Mouse (Mus musculus): ENCODE measurements around the gene Olfr1126. TPM values are rescaled to one million over a fixed set of nuclear protein-coding genes. Genes with fewer than 3 reads are reported as not detected.

The Olfr1126 gene
- polyA plus RNA-seq, 1 experiment from 2014 or later = not detected

- 89% methylated on average over 6 of the region's 6 CpGs for WGBS
Measured at GRCm38 (mm10) chr2:87506265-87506664, 52.5 kb downstream of the Olfr1126 start, which contains the start of gene Pramel6. Gene Pramel6, plus strand, starts transcription at chr2:87506565.

More at GRCm38 (mm10) chr2:87506265-87506664, 52.5 kb downstream of the Olfr1126 start, which contains the start of gene Pramel6:
- Histone ChIP-seq H3K9me3 (ENCODE audit: control insufficient read depth, low read length) (no peaks in the 10 kb centered on the region), H3K9ac (replicated peaks; ENCODE audit: low read depth, low read length) (no peak within 1 kb of the TSS), H3K4me2 (ENCODE audit: low read depth, low read length) (no peak within 1 kb of the TSS), H3K4me3 (ENCODE audit: low read depth, low read length) (no peak within 1 kb of the TSS), H3K4me1 (ENCODE audit: control insufficient read depth, insufficient read depth, low read length) (no peaks in the 10 kb centered on the region), H3K27me3 (ENCODE audit: control insufficient read depth, insufficient read depth, low read length) (no peaks in the 10 kb centered on the region), H3K27ac (ENCODE audit: low read depth, low read length) (no peak within 1 kb of the TSS), H3K36me3 (ENCODE audit: control insufficient read depth, insufficient read depth, low read length) (no peaks in the 10 kb centered on the region)
- ATAC-seq (ENCODE audit: low read depth) = no peak

Other genes starting within 250 kb of the Olfr1126 start
- not detected in 2 replicates for gene Olfr1113, start 245.0 kb upstream of the Olfr1126 start, polyA plus RNA-seq (2014; fragmentation: Nextera tagmentation; extraction: Ambion mirVana)
- not detected in 2 replicates for gene Olfr1115, start 205.9 kb upstream of the Olfr1126 start, polyA plus RNA-seq (2014; fragmentation: Nextera tagmentation; extraction: Ambion mirVana)
- not detected in 2 replicates for gene Olfr1116, start 186.4 kb upstream of the Olfr1126 start, polyA plus RNA-seq (2014; fragmentation: Nextera tagmentation; extraction: Ambion mirVana)
- not detected in 2 replicates for gene Olfr1118, start 146.4 kb upstream of the Olfr1126 start, polyA plus RNA-seq (2014; fragmentation: Nextera tagmentation; extraction: Ambion mirVana)
- not detected in 2 replicates for gene Olfr1120, start 99.1 kb upstream of the Olfr1126 start, polyA plus RNA-seq (2014; fragmentation: Nextera tagmentation; extraction: Ambion mirVana)
- gene Olfr1121, start 84.1 kb upstream of the Olfr1126 start, polyA plus RNA-seq (2014; fragmentation: Nextera tagmentation; extraction: Ambion mirVana) = not detected in 2 replicates
- not detected in 2 replicates for gene Olfr1122, start 68.1 kb upstream of the Olfr1126 start, polyA plus RNA-seq (2014; fragmentation: Nextera tagmentation; extraction: Ambion mirVana)
- gene Olfr1123, start 37.3 kb upstream of the Olfr1126 start, polyA plus RNA-seq (2014; fragmentation: Nextera tagmentation; extraction: Ambion mirVana) = not detected in 2 replicates
- 0.08 and 0.10 TPM in 2 replicates for gene Olfr1124, start 23.7 kb upstream of the Olfr1126 start, polyA plus RNA-seq (2014; fragmentation: Nextera tagmentation; extraction: Ambion mirVana)
- gene Pramel7, start 43.1 kb downstream of the Olfr1126 start, polyA plus RNA-seq (2014; fragmentation: Nextera tagmentation; extraction: Ambion mirVana) = not detected in 2 replicates
- gene Pramel6, start 52.6 kb downstream of the Olfr1126 start, polyA plus RNA-seq (2014; fragmentation: Nextera tagmentation; extraction: Ambion mirVana) = not detected in 2 replicates
- not detected in 2 replicates for gene Olfr153, start 77.8 kb downstream of the Olfr1126 start, polyA plus RNA-seq (2014; fragmentation: Nextera tagmentation; extraction: Ambion mirVana)
- not detected in 2 replicates for gene Olfr1128, start 91.6 kb downstream of the Olfr1126 start, polyA plus RNA-seq (2014; fragmentation: Nextera tagmentation; extraction: Ambion mirVana)
- gene Olfr1129, start 119.9 kb downstream of the Olfr1126 start, polyA plus RNA-seq (2014; fragmentation: Nextera tagmentation; extraction: Ambion mirVana) = not detected in 2 replicates
- gene Olfr1130, start 152.2 kb downstream of the Olfr1126 start, polyA plus RNA-seq (2014; fragmentation: Nextera tagmentation; extraction: Ambion mirVana) = not detected in 2 replicates
- gene Olfr1131, start 173.1 kb downstream of the Olfr1126 start, polyA plus RNA-seq (2014; fragmentation: Nextera tagmentation; extraction: Ambion mirVana) = not detected in 2 replicates
- not detected in 2 replicates for gene Olfr1132, start 183.6 kb downstream of the Olfr1126 start, polyA plus RNA-seq (2014; fragmentation: Nextera tagmentation; extraction: Ambion mirVana)
- not detected in 2 replicates for gene Olfr1133, start 193.4 kb downstream of the Olfr1126 start, polyA plus RNA-seq (2014; fragmentation: Nextera tagmentation; extraction: Ambion mirVana)
- gene Olfr1134, start 204.5 kb downstream of the Olfr1126 start, polyA plus RNA-seq (2014; fragmentation: Nextera tagmentation; extraction: Ambion mirVana) = not detected in 2 replicates
- not detected in 2 replicates for gene Olfr1135, start 219.7 kb downstream of the Olfr1126 start, polyA plus RNA-seq (2014; fragmentation: Nextera tagmentation; extraction: Ambion mirVana)
- not detected in 2 replicates for gene Olfr1136, start 240.0 kb downstream of the Olfr1126 start, polyA plus RNA-seq (2014; fragmentation: Nextera tagmentation; extraction: Ambion mirVana)

Measured in neural tube, embryonic 14.5 days (tissue).